Mouse (Mus musculus) embryo, embryonic 10.5 days (tissue): ENCODE results near the gene Nat8f3.
A peak's percentile ranks its signal among the peaks of the same experiment; 100 is the strongest.
"Not testable (repeated sequence)": the region's sequence is repeated elsewhere in the genome, so short reads cannot be mapped to it uniquely, and the experiment has no call there.

ENCODE experiments used
- DNase-seq: peaks from one replicate; pipeline ENCODE4 v3.0.0-alpha.2; 2015; ENCODE audit warnings: low spot score

Nat8f3 gene

GRCm38 (mm10) chr6:85765532-85765931 lies at the start of gene Nat8f3:
Gene Nat8f3 (minus strand): TSS chr6:85765754.
- DNase-seq: peak; percentile 7

- DNase-seq: no peak
These were observed 47.8 kb upstream of the Nat8f3 start for GRCm38 (mm10) chr6:85813339-85813738.

DNA sequence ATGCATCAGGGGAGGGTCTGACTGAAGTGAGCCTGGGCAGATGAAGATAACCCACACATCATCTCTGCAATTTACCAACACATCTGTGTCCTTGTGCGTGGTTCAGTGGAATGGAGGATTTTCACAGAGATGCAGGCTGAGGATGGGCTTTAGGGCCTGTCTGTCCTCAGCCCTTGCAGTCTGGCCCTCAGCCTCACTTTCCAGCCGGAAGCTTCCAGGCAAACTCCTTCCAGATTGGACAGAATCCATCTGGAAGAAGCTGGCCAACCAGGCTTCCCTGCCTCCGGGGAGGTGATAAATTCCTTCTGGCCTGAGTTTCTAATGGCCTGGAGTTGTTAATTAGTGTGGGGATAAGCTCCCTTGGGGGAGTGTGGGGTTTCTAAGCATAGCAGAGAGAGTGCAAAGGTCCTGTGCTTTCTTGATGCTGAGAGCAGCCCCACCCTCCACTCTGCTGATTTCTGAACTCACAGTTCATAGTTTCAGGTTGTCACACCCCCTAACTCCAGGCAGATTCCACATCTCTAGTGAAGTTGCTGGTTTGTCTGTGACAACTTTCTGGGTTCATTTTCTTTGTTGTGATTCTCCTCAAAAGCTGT lies 45.5 kb upstream of the Nat8f3 start:
- DNase-seq: not testable (repeated sequence)

GRCm38 (mm10) chr6:85810514-85810913 lies 45.0 kb upstream of the Nat8f3 start:
- not testable (repeated sequence) for DNase-seq

GRCm38 (mm10) chr6:85809784-85810183 lies 44.2 kb upstream of the Nat8f3 start:
- DNase-seq: not testable (repeated sequence)

GRCm38 (mm10) chr6:85803180-85803579 lies 37.6 kb upstream of the Nat8f3 start:
- DNase-seq: not testable (repeated sequence)

GRCm38 (mm10) chr6:85763127-85764070 lies 2.2 kb downstream of the Nat8f3 start:
- DNase-seq: not testable (repeated sequence)

- DNase-seq: not testable (repeated sequence)
These were observed 2.9 kb downstream of the Nat8f3 start for GRCm38 (mm10) chr6:85762678-85763077.

GRCm38 (mm10) chr6:85755705-85756249 lies 9.8 kb downstream of the Nat8f3 start:
- not testable (repeated sequence) for DNase-seq

DNA sequence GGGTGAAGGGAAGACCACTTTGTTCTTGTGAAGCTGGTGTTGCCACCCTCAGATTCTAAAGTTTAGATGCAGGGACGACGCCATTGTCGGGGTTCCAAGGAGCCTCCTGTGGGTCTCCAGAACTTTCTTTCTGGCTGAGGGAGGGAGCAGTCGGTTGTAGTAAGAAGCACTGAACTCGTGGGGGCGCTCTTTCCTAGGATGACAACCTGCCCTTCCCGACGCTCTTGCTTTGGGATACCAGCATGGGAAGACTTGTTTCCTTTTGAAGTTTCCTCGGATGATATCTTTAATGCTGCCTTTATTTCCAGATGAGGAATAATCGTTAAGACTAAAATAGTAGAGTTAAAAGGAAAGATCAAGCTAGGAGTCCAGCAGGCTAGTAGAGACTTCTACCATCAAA lies 52.4 kb downstream of the Nat8f3 start, which contains the start of gene Nat8f7:
Nat8f7 (minus strand) TSS at position 101 of the 400 bp plus-strand sequence.
- DNase-seq: not testable (repeated sequence)

- DNase-seq: not testable (repeated sequence)
These were observed 55.9 kb downstream of the Nat8f3 start for GRCm38 (mm10) chr6:85709607-85710006.

DNA sequence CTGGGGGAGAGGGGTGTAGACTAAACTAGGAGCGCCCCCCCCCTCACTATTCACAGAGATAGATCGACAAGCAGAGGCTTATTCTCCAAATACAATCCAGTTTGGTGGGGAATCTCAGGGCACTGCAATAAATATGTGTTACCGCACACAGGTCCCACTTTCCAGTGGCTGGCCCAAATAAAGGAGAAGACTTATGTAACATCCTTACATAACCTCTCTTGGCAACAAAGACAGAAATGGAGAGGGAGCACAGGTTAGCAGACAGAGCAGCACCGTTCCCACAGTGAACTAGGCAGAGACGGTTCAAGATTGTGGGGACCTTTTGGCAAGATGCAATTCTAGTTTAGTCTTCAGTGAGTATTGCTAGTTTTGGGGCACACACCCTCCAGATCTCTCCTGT lies 56.3 kb downstream of the Nat8f3 start:
- DNase-seq: not testable (repeated sequence)

DNA sequence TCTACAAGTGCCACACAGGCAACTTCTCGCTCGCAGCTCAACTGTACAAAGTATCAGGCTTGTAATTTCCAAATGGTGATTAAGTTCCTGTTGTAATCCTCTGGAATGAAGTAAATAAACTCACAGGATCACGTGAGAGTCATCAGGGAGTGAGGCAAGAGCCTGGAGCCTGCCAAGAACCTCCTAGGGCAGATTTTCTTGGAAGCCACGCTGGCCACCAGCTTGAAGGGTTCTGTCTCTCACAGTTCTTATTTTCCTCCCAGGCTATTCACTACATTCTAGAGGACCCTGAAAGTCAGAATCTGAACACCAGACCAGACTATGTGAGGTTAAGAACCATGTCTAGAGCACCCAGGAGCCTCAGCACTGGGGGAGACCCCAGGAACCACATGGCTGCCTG lies 63.6 kb downstream of the Nat8f3 start:
- not testable (repeated sequence) for DNase-seq
